Mouse (Mus musculus): ENCODE data around the gene B830017H08Rik. TPM values are rescaled to one million over a fixed set of nuclear protein-coding genes. Genes with fewer than 3 reads are reported as not detected.

The B830017H08Rik gene
- polyA plus RNA-seq, 1 experiment, result 6.2 TPM

- Histone ChIP-seq H3K4me3 (ENCODE audit: insufficient read depth, low read depth, low read length) (0 out of 2 replicates have a peak overlapping the region, but pooled peaks have one; percentile 4), H3K4me1 (ENCODE audit: control insufficient read depth, insufficient read depth, low read length) (0 out of 2 replicates have a peak, but pooled peaks cover 4% of the 10 kb centered on the region), H3K36me3 (ENCODE audit: control insufficient read depth, insufficient read depth, low read length) (no peaks in the 10 kb centered on the region), H3K27me3 (replicated peaks; ENCODE audit: control insufficient read depth, insufficient read depth, low read length) (0 out of 2 replicates have a peak, but pooled peaks cover 1% of the 10 kb centered on the region), H3K27ac (ENCODE audit: insufficient read depth, low read depth, low read length) (no peak overlapping the region)
- peak; percentile 41 for DNase-seq
- WGBS, result 48% methylated on average over 13 of the region's 13 CpGs
- no peak for TF ChIP-seq POLR2A (IDR thresholded peaks at IDR 0.05; ENCODE audit: low read depth, low read length)
- no peak for TF ChIP-seq CTCF (conservative IDR thresholded peaks at IDR 0.05; ENCODE audit: insufficient read depth, insufficient read length, low read depth, low read length)
Observed at GRCm38 (mm10) chr16:17835481-17835880, 2.6 kb downstream of the B830017H08Rik start.

- Histone ChIP-seq H3K4me3 (ENCODE audit: insufficient read depth, low read depth, low read length) (peak within 1 kb of the TSS; percentile 28), H3K27ac (ENCODE audit: insufficient read depth, low read depth, low read length) (no peak within 1 kb of the TSS), H3K36me3 (ENCODE audit: control insufficient read depth, insufficient read depth, low read length) (no peaks in the 10 kb centered on the region; the same call in 1 of the 2 replicates), H3K27me3 (replicated peaks; ENCODE audit: control insufficient read depth, insufficient read depth, low read length) (0 out of 2 replicates have a peak, but pooled peaks cover 1% of the 10 kb centered on the region), H3K4me1 (ENCODE audit: control insufficient read depth, insufficient read depth, low read length) (no peaks in the 10 kb centered on the region)
- 60% methylated on average over 6 of the region's 6 CpGs for WGBS
- TF ChIP-seq POLR2A (IDR thresholded peaks at IDR 0.05; ENCODE audit: low read depth, low read length) (no peak), CTCF (conservative IDR thresholded peaks at IDR 0.05; ENCODE audit: insufficient read depth, insufficient read length, low read depth, low read length) (no peak)
- peak; percentile 52 for DNase-seq
Observed at GRCm38 (mm10) chr16:17838051-17838450, 5.1 kb downstream of the B830017H08Rik start, which contains the start of gene Car15. Gene Car15 (minus strand): TSS chr16:17838364.

- DNase-seq, result no peak
- Histone ChIP-seq H3K27ac (ENCODE audit: insufficient read depth, low read depth, low read length) (no peak overlapping the region), H3K4me3 (ENCODE audit: insufficient read depth, low read depth, low read length) (no peak overlapping the region), H3K36me3 (ENCODE audit: control insufficient read depth, insufficient read depth, low read length) (no peaks in the 10 kb centered on the region; the same call in none of the 2 replicates), H3K27me3 (replicated peaks; ENCODE audit: control insufficient read depth, insufficient read depth, low read length) (no peaks in the 10 kb centered on the region), H3K4me1 (ENCODE audit: control insufficient read depth, insufficient read depth, low read length) (no peaks in the 10 kb centered on the region)
- 84% methylated on average over 4 of the region's 4 CpGs for WGBS
- TF ChIP-seq POLR2A (IDR thresholded peaks at IDR 0.05; ENCODE audit: low read depth, low read length), result no peak
- no peak for TF ChIP-seq CTCF (conservative IDR thresholded peaks at IDR 0.05; ENCODE audit: insufficient read depth, insufficient read length, low read depth, low read length)
Observed at GRCm38 (mm10) chr16:17839976-17840375, 7.1 kb downstream of the B830017H08Rik start.

GRCm38 (mm10) chr16:17842437-17842836, 9.5 kb downstream of the B830017H08Rik start:
- H3K27ac ChIP-seq (ENCODE audit: insufficient read depth, low read depth, low read length), result no peak overlapping the region
- no peaks in the 10 kb centered on the region for H3K27me3 ChIP-seq (replicated peaks; ENCODE audit: control insufficient read depth, insufficient read depth, low read length)
- DNase-seq, result no peak
- H3K36me3 ChIP-seq (ENCODE audit: control insufficient read depth, insufficient read depth, low read length), result peaks cover 2% of the 10 kb centered on the region
- no peaks in the 10 kb centered on the region for H3K4me1 ChIP-seq (ENCODE audit: control insufficient read depth, insufficient read depth, low read length)
- H3K4me3 ChIP-seq (ENCODE audit: insufficient read depth, low read depth, low read length), result no peak overlapping the region
- TF ChIP-seq CTCF (conservative IDR thresholded peaks at IDR 0.05; ENCODE audit: insufficient read depth, insufficient read length, low read depth, low read length) (no peak), POLR2A (IDR thresholded peaks at IDR 0.05; ENCODE audit: low read depth, low read length) (no peak)
- 92% methylated on average over 7 of the region's 7 CpGs for WGBS

- Histone ChIP-seq H3K27ac (ENCODE audit: insufficient read depth, low read depth, low read length) (no peak overlapping the region), H3K36me3 (ENCODE audit: control insufficient read depth, insufficient read depth, low read length) (peaks cover 4% of the 10 kb centered on the region), H3K4me1 (ENCODE audit: control insufficient read depth, insufficient read depth, low read length) (no peaks in the 10 kb centered on the region), H3K4me3 (ENCODE audit: insufficient read depth, low read depth, low read length) (no peak overlapping the region), H3K27me3 (replicated peaks; ENCODE audit: control insufficient read depth, insufficient read depth, low read length) (no peaks in the 10 kb centered on the region)
- WGBS, result 92% methylated on average over 10 of the region's 10 CpGs
- no peak for TF ChIP-seq CTCF (conservative IDR thresholded peaks at IDR 0.05; ENCODE audit: insufficient read depth, insufficient read length, low read depth, low read length)
- TF ChIP-seq POLR2A (IDR thresholded peaks at IDR 0.05; ENCODE audit: low read depth, low read length), result no peak
- no peak for DNase-seq
Observed at GRCm38 (mm10) chr16:17843701-17844365, 10.9 kb downstream of the B830017H08Rik start.

- Histone ChIP-seq H3K27me3 (replicated peaks; ENCODE audit: control insufficient read depth, insufficient read depth, low read length) (no peaks in the 10 kb centered on the region), H3K4me3 (ENCODE audit: insufficient read depth, low read depth, low read length) (no peak overlapping the region), H3K4me1 (ENCODE audit: control insufficient read depth, insufficient read depth, low read length) (no peaks in the 10 kb centered on the region), H3K27ac (ENCODE audit: insufficient read depth, low read depth, low read length) (no peak overlapping the region), H3K36me3 (ENCODE audit: control insufficient read depth, insufficient read depth, low read length) (peaks cover 4% of the 10 kb centered on the region; the same call in 1 of the 2 replicates)
- TF ChIP-seq POLR2A (IDR thresholded peaks at IDR 0.05; ENCODE audit: low read depth, low read length) (no peak), CTCF (conservative IDR thresholded peaks at IDR 0.05; ENCODE audit: insufficient read depth, insufficient read length, low read depth, low read length) (no peak)
- no peak for DNase-seq
- 91% methylated on average over 6 of the region's 6 CpGs for WGBS
Observed at GRCm38 (mm10) chr16:17848431-17848830, 15.5 kb downstream of the B830017H08Rik start.

GRCm38 (mm10) chr16:17848928-17849327, 16.0 kb downstream of the B830017H08Rik start:
- TF ChIP-seq POLR2A (IDR thresholded peaks at IDR 0.05; ENCODE audit: low read depth, low read length), result no peak
- peak; percentile 70 for TF ChIP-seq CTCF (conservative IDR thresholded peaks at IDR 0.05; ENCODE audit: insufficient read depth, insufficient read length, low read depth, low read length)
- no peaks in the 10 kb centered on the region for H3K27me3 ChIP-seq (replicated peaks; ENCODE audit: control insufficient read depth, insufficient read depth, low read length)
- peak; percentile 57 for DNase-seq
- 32% methylated on average over 1 of the region's 1 CpGs for WGBS
- H3K4me3 ChIP-seq (ENCODE audit: insufficient read depth, low read depth, low read length), result no peak overlapping the region
- H3K36me3 ChIP-seq (ENCODE audit: control insufficient read depth, insufficient read depth, low read length), result peaks cover 4% of the 10 kb centered on the region; the same call in 1 of the 2 replicates
- H3K27ac ChIP-seq (ENCODE audit: insufficient read depth, low read depth, low read length), result no peak overlapping the region
- H3K4me1 ChIP-seq (ENCODE audit: control insufficient read depth, insufficient read depth, low read length), result no peaks in the 10 kb centered on the region

Measured in kidney, adult 2 months (tissue).